Mouse (Mus musculus): ENCODE results near the gene Arhgef17. TPM values are rescaled to one million over a fixed set of nuclear protein-coding genes. Genes with fewer than 3 reads are reported as not detected.

Gene Arhgef17
- polyA plus RNA-seq, 1 experiment, result 11.1 TPM

- Histone ChIP-seq H3K27ac (ENCODE audit: control insufficient read depth, insufficient read depth, low read length) (no peak overlapping the region), H3K36me3 (ENCODE audit: control insufficient read depth, insufficient read depth, low read length) (no peaks in the 10 kb centered on the region), H3K4me1 (replicated peaks; ENCODE audit: control insufficient read depth, insufficient read depth, low read length) (no peaks in the 10 kb centered on the region), H3K4me3 (ENCODE audit: control insufficient read depth, insufficient read depth, low read length) (no peak overlapping the region), H3K27me3 (ENCODE audit: control insufficient read depth, insufficient read depth, low read length) (no peaks in the 10 kb centered on the region)
- no peak for DNase-seq
- no peak for TF ChIP-seq POLR2A (IDR thresholded peaks at IDR 0.05; ENCODE audit: control insufficient read depth, extremely low read depth, insufficient read depth, low read length, poor library complexity)
- TF ChIP-seq CTCF (IDR thresholded peaks at IDR 0.05; ENCODE audit: borderline replicate concordance, control insufficient read depth, extremely low read depth, insufficient read depth, low read length, poor library complexity), result no peak
- WGBS, result 94% methylated on average over 2 of the region's 2 CpGs
These were observed 20.6 kb downstream of the Arhgef17 start for GRCm38 (mm10) chr7:100911246-100911770.

DNA sequence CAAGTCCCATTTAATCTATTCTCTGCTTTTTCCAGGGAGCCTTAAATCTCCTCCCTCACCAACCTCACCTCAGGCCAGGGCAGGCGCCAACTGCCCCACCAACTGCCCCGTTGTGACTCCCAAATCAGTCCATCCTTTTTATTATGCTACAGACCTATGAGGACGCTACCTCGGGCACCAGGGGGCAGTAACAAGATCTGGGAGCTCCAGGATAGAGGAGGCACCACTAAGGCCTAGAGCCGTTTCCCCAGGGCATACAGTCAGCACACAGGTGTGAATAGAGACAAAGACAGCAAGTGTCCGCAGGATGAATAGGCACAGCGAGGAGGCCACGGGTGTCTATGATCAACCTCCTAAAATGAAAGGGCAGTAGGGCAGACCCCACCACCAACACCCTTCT is 23.3 kb downstream of the Arhgef17 start:
- 62% methylated on average over 8 of the region's 8 CpGs for WGBS
- no peak overlapping the region for H3K27ac ChIP-seq (ENCODE audit: control insufficient read depth, insufficient read depth, low read length)
- no peaks in the 10 kb centered on the region for H3K36me3 ChIP-seq (ENCODE audit: control insufficient read depth, insufficient read depth, low read length)
- no peak overlapping the region for H3K4me3 ChIP-seq (ENCODE audit: control insufficient read depth, insufficient read depth, low read length)
- peak; percentile 19 for DNase-seq
- no peaks in the 10 kb centered on the region for H3K4me1 ChIP-seq (replicated peaks; ENCODE audit: control insufficient read depth, insufficient read depth, low read length)
- H3K27me3 ChIP-seq (ENCODE audit: control insufficient read depth, insufficient read depth, low read length), result no peaks in the 10 kb centered on the region
- no peak for TF ChIP-seq CTCF (IDR thresholded peaks at IDR 0.05; ENCODE audit: borderline replicate concordance, control insufficient read depth, extremely low read depth, insufficient read depth, low read length, poor library complexity)
- no peak for TF ChIP-seq POLR2A (IDR thresholded peaks at IDR 0.05; ENCODE audit: control insufficient read depth, extremely low read depth, insufficient read depth, low read length, poor library complexity)

- Histone ChIP-seq H3K27me3 (ENCODE audit: control insufficient read depth, insufficient read depth, low read length) (no peaks in the 10 kb centered on the region), H3K4me3 (ENCODE audit: control insufficient read depth, insufficient read depth, low read length) (no peak overlapping the region), H3K4me1 (replicated peaks; ENCODE audit: control insufficient read depth, insufficient read depth, low read length) (no peaks in the 10 kb centered on the region), H3K27ac (ENCODE audit: control insufficient read depth, insufficient read depth, low read length) (no peak overlapping the region), H3K36me3 (ENCODE audit: control insufficient read depth, insufficient read depth, low read length) (no peaks in the 10 kb centered on the region)
- no peak for DNase-seq
- TF ChIP-seq CTCF (IDR thresholded peaks at IDR 0.05; ENCODE audit: borderline replicate concordance, control insufficient read depth, extremely low read depth, insufficient read depth, low read length, poor library complexity) (no peak), POLR2A (IDR thresholded peaks at IDR 0.05; ENCODE audit: control insufficient read depth, extremely low read depth, insufficient read depth, low read length, poor library complexity) (no peak)
- WGBS, result 95% methylated on average over 8 of the region's 8 CpGs
These were observed 23.8 kb downstream of the Arhgef17 start for GRCm38 (mm10) chr7:100908061-100908460.

- Histone ChIP-seq H3K27ac (ENCODE audit: control insufficient read depth, insufficient read depth, low read length) (no peak overlapping the region), H3K36me3 (ENCODE audit: control insufficient read depth, insufficient read depth, low read length) (no peaks in the 10 kb centered on the region), H3K4me3 (ENCODE audit: control insufficient read depth, insufficient read depth, low read length) (no peak overlapping the region), H3K4me1 (replicated peaks; ENCODE audit: control insufficient read depth, insufficient read depth, low read length) (no peaks in the 10 kb centered on the region), H3K27me3 (ENCODE audit: control insufficient read depth, insufficient read depth, low read length) (no peaks in the 10 kb centered on the region)
- WGBS, result 0% methylated on average over 1 of the region's 1 CpGs
- TF ChIP-seq POLR2A (IDR thresholded peaks at IDR 0.05; ENCODE audit: control insufficient read depth, extremely low read depth, insufficient read depth, low read length, poor library complexity) (no peak), CTCF (IDR thresholded peaks at IDR 0.05; ENCODE audit: borderline replicate concordance, control insufficient read depth, extremely low read depth, insufficient read depth, low read length, poor library complexity) (peak; percentile 80)
- DNase-seq, result peak; percentile 74
These were observed 24.7 kb downstream of the Arhgef17 start for GRCm38 (mm10) chr7:100907231-100907630.

GRCm38 (mm10) chr7:100906029-100906789 is 25.7 kb downstream of the Arhgef17 start:
- Histone ChIP-seq H3K27me3 (ENCODE audit: control insufficient read depth, insufficient read depth, low read length) (no peaks in the 10 kb centered on the region), H3K36me3 (ENCODE audit: control insufficient read depth, insufficient read depth, low read length) (no peaks in the 10 kb centered on the region), H3K4me3 (ENCODE audit: control insufficient read depth, insufficient read depth, low read length) (no peak overlapping the region), H3K4me1 (replicated peaks; ENCODE audit: control insufficient read depth, insufficient read depth, low read length) (no peaks in the 10 kb centered on the region), H3K27ac (ENCODE audit: control insufficient read depth, insufficient read depth, low read length) (no peak overlapping the region)
- DNase-seq, result no peak
- WGBS, result 93% methylated on average over 10 of the region's 10 CpGs
- no peak for TF ChIP-seq CTCF (IDR thresholded peaks at IDR 0.05; ENCODE audit: borderline replicate concordance, control insufficient read depth, extremely low read depth, insufficient read depth, low read length, poor library complexity)
- no peak for TF ChIP-seq POLR2A (IDR thresholded peaks at IDR 0.05; ENCODE audit: control insufficient read depth, extremely low read depth, insufficient read depth, low read length, poor library complexity)

DNA sequence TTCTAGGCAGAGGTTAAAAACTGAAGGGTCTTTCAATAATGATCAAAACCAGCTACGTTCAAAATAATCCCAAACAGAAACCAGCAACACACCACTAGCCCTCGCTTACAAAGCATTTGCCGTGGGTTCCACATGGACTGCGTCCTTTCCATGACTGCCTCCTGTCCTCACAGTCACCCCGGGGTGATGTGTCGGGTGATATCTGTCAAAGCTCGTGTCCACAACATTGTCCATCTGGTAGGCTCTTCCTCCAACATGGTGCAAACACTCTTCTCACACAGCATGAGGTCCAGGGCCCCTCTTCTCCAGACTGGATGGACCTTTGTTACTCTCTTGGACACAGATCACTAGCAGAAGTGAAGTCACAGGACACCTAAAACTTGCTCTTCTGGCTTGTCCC is 26.9 kb downstream of the Arhgef17 start:
- H3K4me3 ChIP-seq (ENCODE audit: control insufficient read depth, insufficient read depth, low read length), result no peak overlapping the region
- no peak for TF ChIP-seq POLR2A (IDR thresholded peaks at IDR 0.05; ENCODE audit: control insufficient read depth, extremely low read depth, insufficient read depth, low read length, poor library complexity)
- no peak for TF ChIP-seq CTCF (IDR thresholded peaks at IDR 0.05; ENCODE audit: borderline replicate concordance, control insufficient read depth, extremely low read depth, insufficient read depth, low read length, poor library complexity)
- DNase-seq, result no peak
- no peaks in the 10 kb centered on the region for H3K27me3 ChIP-seq (ENCODE audit: control insufficient read depth, insufficient read depth, low read length)
- WGBS, result 93% methylated on average over 7 of the region's 7 CpGs
- H3K36me3 ChIP-seq (ENCODE audit: control insufficient read depth, insufficient read depth, low read length), result no peaks in the 10 kb centered on the region
- no peaks in the 10 kb centered on the region for H3K4me1 ChIP-seq (replicated peaks; ENCODE audit: control insufficient read depth, insufficient read depth, low read length)
- no peak overlapping the region for H3K27ac ChIP-seq (ENCODE audit: control insufficient read depth, insufficient read depth, low read length)
